Mouse (Mus musculus): Measurements from ENCODE around the gene Fat3. TPM values are rescaled to one million over a fixed set of nuclear protein-coding genes. Genes with fewer than 3 reads are reported as not detected.

Gene Fat3
- total RNA-seq, 4 experiments from 2014 or later: 0.28 to 0.49 (median 0.48) TPM

GRCm38 (mm10) chr9:15953585-15954337 lies 547.3 kb downstream of the Fat3 start:
- no peak for DNase-seq (ENCODE audit: low spot score)

GRCm38 (mm10) chr9:15948086-15948485 lies 553.0 kb downstream of the Fat3 start:
- no peak for DNase-seq (ENCODE audit: low spot score)

DNA sequence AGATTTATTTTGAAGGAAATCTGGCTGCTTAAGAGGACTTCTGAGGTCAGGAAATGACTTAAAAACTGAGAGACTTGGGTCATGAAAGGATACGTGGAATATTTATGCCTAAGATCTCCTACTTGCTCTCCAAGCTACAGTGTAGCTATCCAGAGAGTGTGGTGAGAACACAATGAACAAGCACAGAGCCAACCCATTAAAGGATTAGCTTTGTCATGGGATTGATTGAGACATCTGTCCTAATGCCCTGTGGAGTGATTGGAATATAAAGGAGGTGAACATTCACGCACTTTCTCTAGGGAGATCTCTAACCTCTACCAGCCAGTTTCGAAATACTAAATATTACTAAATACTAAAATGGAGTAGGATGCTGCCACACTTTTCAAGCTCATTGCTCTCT lies 556.9 kb downstream of the Fat3 start:
- DNase-seq (ENCODE audit: low spot score): no peak

GRCm38 (mm10) chr9:15943486-15944153 lies 557.5 kb downstream of the Fat3 start:
- no peak for DNase-seq (ENCODE audit: low spot score)

- DNase-seq (ENCODE audit: low spot score): no peak
Measured at GRCm38 (mm10) chr9:15941818-15942217, 559.3 kb downstream of the Fat3 start.

GRCm38 (mm10) chr9:15940933-15941673 lies 560.0 kb downstream of the Fat3 start:
- DNase-seq (ENCODE audit: low spot score): no peak

DNA sequence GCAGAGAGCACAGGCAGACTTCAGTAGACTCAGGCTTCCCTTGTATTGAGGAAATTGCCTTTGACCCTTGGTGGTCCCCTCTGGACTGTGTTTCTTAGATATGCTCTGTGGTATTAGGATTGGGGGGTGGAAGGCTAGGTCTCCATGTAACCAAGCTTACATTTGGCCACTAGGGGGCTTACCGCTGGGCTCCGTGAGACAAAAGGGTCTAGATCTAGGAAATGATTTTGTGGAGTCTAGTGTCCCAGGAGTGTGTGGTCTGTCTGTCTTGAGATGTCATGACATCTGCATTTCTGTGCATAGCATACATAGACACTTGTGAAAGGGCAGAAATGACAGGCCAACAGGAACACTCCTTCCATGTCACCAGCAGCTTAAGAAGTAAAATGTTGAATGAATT lies 561.5 kb downstream of the Fat3 start:
- DNase-seq (ENCODE audit: low spot score): no peak

DNA sequence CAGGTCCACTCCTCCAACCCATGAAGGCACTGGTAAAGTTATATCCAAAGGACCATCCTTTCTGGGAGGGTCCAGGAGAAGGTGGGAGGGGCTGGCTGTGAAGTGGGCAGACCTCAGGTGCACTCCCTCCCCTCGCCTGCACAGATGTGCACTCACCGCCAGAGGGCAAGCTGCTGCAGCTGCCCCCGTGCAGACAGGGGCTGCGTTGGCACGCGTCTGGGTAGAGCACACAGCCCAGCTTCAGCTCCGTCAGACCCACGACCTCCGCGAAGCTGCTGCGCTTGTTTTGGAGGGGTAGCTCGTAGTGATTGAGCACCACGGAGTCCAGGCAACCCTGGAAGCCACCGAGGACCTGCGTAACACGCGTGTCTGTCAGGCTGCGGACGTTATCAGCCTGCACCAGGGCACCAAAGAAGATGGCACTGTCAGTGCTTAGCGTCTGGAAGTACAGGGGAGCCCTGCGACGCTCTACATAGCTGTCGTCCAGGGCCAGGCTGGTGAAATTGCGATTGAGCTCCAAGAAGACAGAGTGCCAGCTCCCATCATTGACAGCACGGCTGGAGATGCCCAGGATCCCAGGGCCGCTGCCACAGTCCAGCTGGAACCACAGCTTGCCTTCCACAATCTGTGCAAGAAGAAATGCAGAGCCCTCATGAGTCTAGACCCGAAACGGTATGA lies 563.1 kb downstream of the Fat3 start:
- DNase-seq (ENCODE audit: low spot score): no peak

DNA sequence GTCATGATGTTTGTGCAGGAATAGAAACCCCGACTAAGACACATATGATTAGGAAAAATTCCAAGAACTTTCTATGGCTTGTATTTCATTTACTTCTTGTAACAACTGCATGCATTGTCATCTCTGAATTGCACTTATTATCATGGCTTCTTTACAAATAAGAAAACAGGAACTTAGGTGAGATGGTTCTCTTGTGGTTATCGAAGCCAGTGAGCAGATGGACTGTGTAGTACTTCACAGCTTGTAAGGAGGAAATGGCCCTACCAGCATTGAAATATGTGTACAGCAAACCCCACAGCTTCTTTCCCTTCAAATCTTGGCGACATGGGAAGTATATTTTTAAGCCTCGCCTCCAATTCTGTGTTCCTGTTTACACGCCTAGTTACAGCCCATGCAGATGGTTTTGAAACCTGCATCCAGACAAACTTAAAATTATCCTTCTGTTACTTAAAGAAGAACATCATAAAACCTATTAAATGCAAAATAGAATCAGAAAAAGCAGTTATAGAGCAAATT lies 570.1 kb downstream of the Fat3 start:
- no peak for DNase-seq (ENCODE audit: low spot score)

- DNase-seq (ENCODE audit: low spot score): no peak
Measured at GRCm38 (mm10) chr9:15928331-15928730, 572.8 kb downstream of the Fat3 start.

- no peak for DNase-seq (ENCODE audit: low spot score)
Measured at GRCm38 (mm10) chr9:15927378-15928083, 573.6 kb downstream of the Fat3 start.

GRCm38 (mm10) chr9:15925237-15925636 lies 575.8 kb downstream of the Fat3 start:
- no peak for DNase-seq (ENCODE audit: low spot score)

DNA sequence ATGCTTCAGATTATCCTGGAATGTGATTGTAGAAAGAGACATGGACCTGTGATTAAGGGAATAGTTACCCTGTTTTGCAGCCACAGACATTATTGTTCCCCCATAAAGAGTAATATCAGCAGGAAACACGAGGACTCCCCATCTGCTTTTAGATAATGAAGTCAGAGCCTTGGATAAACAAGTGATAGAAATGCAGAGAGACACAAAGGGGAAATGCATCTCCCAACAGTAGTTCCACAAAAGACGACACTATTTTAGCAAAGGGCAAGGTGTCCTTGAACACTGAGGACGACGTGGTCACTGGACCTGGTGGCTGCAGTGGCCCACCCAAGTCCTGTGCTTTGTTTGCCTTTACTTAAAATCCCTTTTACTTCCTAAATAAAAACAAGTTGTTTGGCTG lies 580.8 kb downstream of the Fat3 start:
- no peak for DNase-seq (ENCODE audit: low spot score)

GRCm38 (mm10) chr9:15919373-15920005 lies 581.6 kb downstream of the Fat3 start:
- no peak for DNase-seq (ENCODE audit: low spot score)

DNA sequence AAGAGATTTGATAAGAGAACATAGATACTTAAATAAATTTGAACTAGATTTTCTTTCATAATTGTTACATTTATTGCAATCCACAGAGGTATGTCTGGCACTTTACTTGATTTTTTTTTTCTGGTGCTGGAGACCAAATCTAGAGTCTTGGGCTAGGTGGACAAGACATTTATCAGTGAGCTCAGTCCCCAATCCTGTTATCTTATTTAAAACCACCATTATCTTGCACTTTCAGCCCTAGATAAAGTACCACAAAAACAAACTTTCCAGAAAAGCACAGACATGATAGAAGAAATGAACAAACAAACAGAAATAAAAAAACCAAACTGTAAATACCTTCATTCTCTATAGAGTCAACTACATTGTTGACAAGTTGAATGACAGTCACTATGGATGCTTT lies 584.5 kb downstream of the Fat3 start:
- no peak for DNase-seq (ENCODE audit: low spot score)

DNA sequence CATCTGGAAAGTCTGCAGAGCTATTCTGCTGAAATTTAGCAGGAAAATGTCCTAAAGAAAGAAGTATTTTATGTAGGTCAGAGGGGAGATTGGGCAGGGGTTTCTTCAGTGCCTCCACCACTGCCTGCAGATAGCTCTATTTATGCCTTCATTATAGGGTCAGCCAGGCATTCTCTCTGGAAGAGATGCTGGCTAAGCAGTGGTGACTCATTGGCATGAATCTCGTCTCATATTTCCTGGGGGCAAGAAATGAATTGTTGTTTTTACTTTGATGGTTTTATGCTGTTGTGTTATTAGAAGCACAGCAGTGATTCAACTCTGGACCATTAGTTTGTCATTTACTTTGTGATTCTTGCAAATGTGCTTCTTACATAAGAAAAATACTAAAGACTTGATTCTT lies 588.4 kb downstream of the Fat3 start:
- DNase-seq (ENCODE audit: low spot score): no peak

GRCm38 (mm10) chr9:15909397-15910113 lies 591.5 kb downstream of the Fat3 start:
- DNase-seq (ENCODE audit: low spot score): no peak

GRCm38 (mm10) chr9:15903948-15904750 lies 596.9 kb downstream of the Fat3 start:
- DNase-seq (ENCODE audit: low spot score): no peak

GRCm38 (mm10) chr9:15898112-15898511 lies 603.0 kb downstream of the Fat3 start:
- no peak for DNase-seq (ENCODE audit: low spot score)

Data from heart, adult 8-10 months (tissue).